Mouse (Mus musculus) neural tube, embryonic 13.5 days (tissue): Measurements from ENCODE around the gene Smarcd2. TPM values are rescaled to one million over a fixed set of nuclear protein-coding genes. Genes with fewer than 3 reads are reported as not detected.

Experiments used
- ATAC-seq: fragments of 200-750 bp; cut with Nextera tagmentation; 2 replicates; pipeline ENCODE4 v1.8.0; 2017; ENCODE audit warnings: low read depth, mild to moderate bottlenecking, moderate TSS enrichment, moderate library complexity
- H3K27ac ChIP-seq: fragments of 300-500 bp; sonication (generic); replicated peaks from 2 replicates; pipeline ENCODE4 v1.5.1; 2015; ENCODE audit warnings: moderate library complexity, mild to moderate bottlenecking, inconsistent platforms
- H3K27me3 ChIP-seq: fragments of 300-500 bp; sonication (generic); 2 replicates; pipeline ENCODE4 v1.6.1; 2015; ENCODE audit warnings: mild to moderate bottlenecking, inconsistent platforms
- H3K36me3 ChIP-seq: fragments of 300-500 bp; sonication (generic); 2 replicates; pipeline ENCODE4 v1.6.1; 2015; ENCODE audit warnings: mild to moderate bottlenecking, inconsistent platforms
- H3K4me1 ChIP-seq: fragments of 300-500 bp; sonication (generic); replicated peaks from 2 replicates; pipeline ENCODE4 v1.6.1; 2015; ENCODE audit warnings: inconsistent platforms
- H3K4me2 ChIP-seq: fragments of 300-500 bp; sonication (generic); 2 replicates; pipeline ENCODE4 v1.6.1; 2015; ENCODE audit warnings: inconsistent platforms, mild to moderate bottlenecking, moderate library complexity
- H3K4me3 ChIP-seq: fragments of 300-500 bp; sonication (generic); 2 replicates; pipeline ENCODE4 v1.5.1; 2015; ENCODE audit warnings: mild to moderate bottlenecking, inconsistent platforms
- H3K9ac ChIP-seq: fragments of 300-500 bp; sonication (generic); 2 replicates; pipeline ENCODE4 v1.6.1; 2015; ENCODE audit warnings: moderate library complexity, mild to moderate bottlenecking, inconsistent platforms
- H3K9me3 ChIP-seq: fragments of 300-500 bp; sonication (generic); 2 replicates; pipeline ENCODE4 v1.6.1; 2016; ENCODE audit warnings: inconsistent platforms
- WGBS: fragments of 180-500 bp; shearing (Covaris S2); methylation state at CpG from one replicate; pipeline ENCODE4 v1.1.7; 2015; 5-methylcytosine and 5-hydroxymethylcytosine counted together
- polyA plus RNA-seq: library from polyadenylated mRNA; unstranded; fragments of >200 nt; fragmentation: Nextera tagmentation; extraction: Ambion mirVana; gene quantifications from 2 replicates; pipeline ENCODE4 v1.2.1, GENCODE M21; 2015

The Smarcd2 gene
- polyA plus RNA-seq, 1 experiment from 2014 or later, result 21.8 TPM

DNA sequence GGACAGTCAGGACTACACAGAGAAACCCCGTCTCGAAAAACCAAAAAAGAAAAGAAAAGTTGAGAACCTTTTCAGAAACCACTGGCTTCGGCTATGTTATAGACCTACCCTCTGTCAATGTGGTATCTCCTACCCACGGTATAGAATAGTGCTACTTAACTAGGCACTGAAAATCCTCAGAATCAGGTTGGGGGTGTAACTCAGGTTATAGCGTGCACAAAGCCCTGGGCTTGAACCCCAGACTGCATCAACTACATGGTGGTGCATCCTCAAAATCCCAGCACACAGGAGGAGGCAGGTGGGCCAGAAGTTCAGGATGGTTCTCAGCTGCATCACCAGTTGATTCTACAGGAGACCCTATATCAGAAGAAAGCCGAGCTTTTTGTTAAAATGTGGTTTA lies 1.0 kb upstream of the Smarcd2 start:
- Histone ChIP-seq H3K4me2 (peak overlapping the region; percentile 63; the same call in 1 of the 2 replicates), H3K9ac (no peak overlapping the region), H3K36me3 (no peaks in the 10 kb centered on the region), H3K9me3 (no peaks in the 10 kb centered on the region), H3K4me3 (no peak overlapping the region), H3K27me3 (0 out of 2 replicates have a peak, but pooled peaks cover 5% of the 10 kb centered on the region), H3K4me1 (peaks cover 41% of the 10 kb centered on the region), H3K27ac (no peak overlapping the region)
- ATAC-seq, result no peak
- WGBS, result 97% methylated on average over 6 of the region's 6 CpGs

- peaks cover 46% of the 10 kb centered on the region for H3K4me1 ChIP-seq
- H3K27me3 ChIP-seq, result 0 out of 2 replicates have a peak, but pooled peaks cover 5% of the 10 kb centered on the region
- H3K9ac ChIP-seq, result peak overlapping the region; percentile 73
- 14% methylated on average over 16 of the region's 16 CpGs for WGBS
- H3K9me3 ChIP-seq, result no peaks in the 10 kb centered on the region
- peak overlapping the region; percentile 77 for H3K27ac ChIP-seq
- H3K4me3 ChIP-seq, result peak overlapping the region; percentile 78
- peak; percentile 20 for ATAC-seq
- H3K36me3 ChIP-seq, result no peaks in the 10 kb centered on the region
- peak overlapping the region; percentile 63 for H3K4me2 ChIP-seq
Measured at GRCm38 (mm10) chr11:106273311-106273684, 526 bp upstream of the Smarcd2 start.

DNA sequence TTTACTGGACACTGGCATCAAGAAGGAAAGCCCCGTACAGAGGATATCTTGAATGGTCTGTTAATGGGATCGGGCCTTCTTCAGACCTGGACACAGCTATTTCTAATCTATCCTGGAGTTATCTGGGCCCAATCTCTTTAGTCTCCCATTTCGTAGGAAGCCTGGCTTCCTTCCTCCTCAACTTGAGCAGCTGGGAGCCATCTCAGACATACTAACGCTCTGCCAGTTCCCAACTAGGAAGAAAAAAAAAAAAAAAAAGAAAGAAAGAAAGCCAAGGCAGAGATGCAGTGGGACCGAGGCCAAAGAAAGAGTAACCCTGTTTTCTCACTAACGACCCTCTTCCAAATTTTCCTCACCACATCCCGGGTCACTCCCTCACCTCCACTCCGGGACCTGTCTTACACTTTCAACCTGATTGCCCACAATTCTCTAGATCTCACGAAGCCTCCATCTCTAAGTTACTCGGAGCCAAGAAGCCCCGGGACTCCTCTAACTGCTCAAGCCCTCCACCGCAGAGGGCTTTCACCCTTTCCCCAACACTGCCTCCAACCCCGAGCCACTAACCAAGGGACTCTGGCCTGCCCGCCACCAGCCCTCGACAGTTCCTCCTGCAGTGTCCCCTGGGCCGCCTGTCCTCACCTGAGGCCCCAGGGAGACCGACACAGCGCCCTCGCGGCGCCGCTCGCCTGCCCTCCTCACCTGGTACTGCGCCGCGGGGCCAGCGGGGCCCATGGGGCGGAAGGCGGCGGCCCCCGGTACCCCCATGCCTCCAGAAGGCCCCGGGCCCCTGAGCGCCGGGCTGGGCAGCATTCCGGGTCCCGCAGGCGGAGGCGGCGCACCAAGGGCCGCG lies 753 bp downstream of the Smarcd2 start:
- H3K4me3 ChIP-seq, result peak overlapping the region; percentile 78
- H3K27me3 ChIP-seq, result no peaks in the 10 kb centered on the region
- H3K36me3 ChIP-seq, result peaks cover 4% of the 10 kb centered on the region
- ATAC-seq, result peak; percentile 37
- peaks cover 59% of the 10 kb centered on the region for H3K4me1 ChIP-seq
- peak overlapping the region; percentile 63 for H3K4me2 ChIP-seq
- peak overlapping the region; percentile 98 for H3K9ac ChIP-seq
- H3K27ac ChIP-seq, result peak overlapping the region; percentile 91
- 2% methylated on average over 41 of the region's 41 CpGs for WGBS
- no peaks in the 10 kb centered on the region for H3K9me3 ChIP-seq

- H3K4me1 ChIP-seq, result peaks cover 65% of the 10 kb centered on the region
- peaks cover 11% of the 10 kb centered on the region for H3K36me3 ChIP-seq
- H3K9me3 ChIP-seq, result no peaks in the 10 kb centered on the region
- peak overlapping the region; percentile 63 for H3K4me2 ChIP-seq
- no peak for ATAC-seq
- no peaks in the 10 kb centered on the region for H3K27me3 ChIP-seq
- peak overlapping the region; percentile 98 for H3K9ac ChIP-seq
- H3K4me3 ChIP-seq, result peak overlapping the region; percentile 78
- H3K27ac ChIP-seq, result peak overlapping the region; percentile 91
- WGBS, result 47% methylated on average over 5 of the region's 5 CpGs
Measured at GRCm38 (mm10) chr11:106271131-106271793, 1.5 kb downstream of the Smarcd2 start.

DNA sequence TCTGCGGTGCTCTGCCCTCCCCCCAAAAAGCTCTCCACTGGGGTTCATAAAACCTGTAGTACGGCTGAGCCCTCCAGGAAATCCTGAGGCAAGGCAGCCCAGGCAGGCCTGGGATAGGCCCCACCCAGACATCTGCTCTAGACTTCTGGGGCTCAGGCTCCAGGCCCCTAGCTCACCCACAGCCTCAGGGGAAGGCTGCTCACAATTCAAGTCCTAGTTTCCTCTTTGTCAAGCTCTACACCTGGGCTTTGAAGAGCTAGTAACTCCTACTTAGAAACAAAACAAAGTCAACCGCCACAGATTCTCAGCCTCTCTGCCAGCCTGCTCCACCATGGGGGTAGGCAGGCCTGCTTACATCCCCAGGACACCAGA lies 3.7 kb downstream of the Smarcd2 start:
- H3K4me3 ChIP-seq, result peak overlapping the region; percentile 16; the same call in 1 of the 2 replicates
- ATAC-seq, result no peak
- H3K36me3 ChIP-seq, result peaks cover 33% of the 10 kb centered on the region
- peak overlapping the region; percentile 65; the same call in 1 of the 2 replicates for H3K9ac ChIP-seq
- H3K27me3 ChIP-seq, result no peaks in the 10 kb centered on the region
- peaks cover 59% of the 10 kb centered on the region for H3K4me1 ChIP-seq
- 14% methylated on average over 3 of the region's 3 CpGs for whole genome bisulfite sequencing
- peak overlapping the region; percentile 90 for H3K27ac ChIP-seq
- H3K4me2 ChIP-seq, result peak overlapping the region; percentile 45
- H3K9me3 ChIP-seq, result no peaks in the 10 kb centered on the region

GRCm38 (mm10) chr11:106268326-106269059 lies 4.3 kb downstream of the Smarcd2 start:
- Histone ChIP-seq H3K4me1 (peaks cover 58% of the 10 kb centered on the region), H3K4me2 (peak overlapping the region; percentile 45), H3K9ac (peak overlapping the region; percentile 65)

GRCm38 (mm10) chr11:106267871-106268270 lies 4.9 kb downstream of the Smarcd2 start:
- Histone ChIP-seq H3K36me3 (peaks cover 45% of the 10 kb centered on the region), H3K9ac (peak overlapping the region; percentile 65), H3K4me2 (peak overlapping the region; percentile 45), H3K27ac (peak overlapping the region; percentile 90), H3K9me3 (no peaks in the 10 kb centered on the region), H3K4me1 (peaks cover 55% of the 10 kb centered on the region), H3K4me3 (peak overlapping the region; percentile 16; the same call in 1 of the 2 replicates), H3K27me3 (no peaks in the 10 kb centered on the region)
- ATAC-seq, result no peak
- WGBS, result 33% methylated on average over 5 of the region's 5 CpGs

More at GRCm38 (mm10) chr11:106268326-106269059, 4.3 kb downstream of the Smarcd2 start:
- 31% methylated on average over 8 of the region's 8 CpGs for WGBS
- Histone ChIP-seq H3K36me3 (peaks cover 39% of the 10 kb centered on the region), H3K27ac (peak overlapping the region; percentile 90), H3K9me3 (no peaks in the 10 kb centered on the region), H3K4me3 (peak overlapping the region; percentile 16), H3K27me3 (no peaks in the 10 kb centered on the region)
- ATAC-seq, result 0 out of 2 replicates have a peak, but pooled peaks have one; percentile 9

DNA sequence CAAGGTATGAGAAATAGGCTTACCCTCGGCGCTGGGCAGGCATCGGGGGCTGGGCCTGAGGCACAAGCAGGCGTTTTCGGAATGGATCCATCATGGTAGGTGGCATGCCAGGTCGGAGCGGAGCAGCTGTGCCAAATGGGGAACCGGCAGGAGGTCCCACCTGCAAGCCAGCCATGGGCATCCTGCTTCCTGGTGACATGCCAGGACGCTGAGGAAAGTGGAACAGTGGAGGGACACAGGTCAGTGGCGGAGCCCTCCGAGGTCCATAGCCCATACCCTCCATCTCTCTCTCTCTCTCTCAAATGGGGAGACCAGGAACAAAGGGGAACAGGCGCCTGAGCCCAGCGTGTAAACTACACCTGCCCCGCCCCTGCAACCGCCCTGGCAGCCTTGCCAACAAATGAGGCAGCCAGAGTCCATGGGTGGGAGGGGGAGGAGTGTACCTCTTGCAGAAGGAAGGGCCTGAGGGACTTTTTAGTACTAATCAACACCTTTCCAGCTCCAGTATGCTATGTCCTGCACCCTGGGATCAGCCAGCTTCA lies 5.4 kb downstream of the Smarcd2 start:
- Histone ChIP-seq H3K4me3 (no peak overlapping the region), H3K36me3 (peaks cover 50% of the 10 kb centered on the region), H3K4me1 (peaks cover 55% of the 10 kb centered on the region), H3K9me3 (no peaks in the 10 kb centered on the region), H3K27me3 (no peaks in the 10 kb centered on the region), H3K27ac (peak overlapping the region; percentile 90), H3K9ac (0 out of 2 replicates have a peak overlapping the region, but pooled peaks have one; percentile 38), H3K4me2 (peak overlapping the region; percentile 45)
- 56% methylated on average over 14 of the region's 15 CpGs for WGBS
- ATAC-seq, result no peak

DNA sequence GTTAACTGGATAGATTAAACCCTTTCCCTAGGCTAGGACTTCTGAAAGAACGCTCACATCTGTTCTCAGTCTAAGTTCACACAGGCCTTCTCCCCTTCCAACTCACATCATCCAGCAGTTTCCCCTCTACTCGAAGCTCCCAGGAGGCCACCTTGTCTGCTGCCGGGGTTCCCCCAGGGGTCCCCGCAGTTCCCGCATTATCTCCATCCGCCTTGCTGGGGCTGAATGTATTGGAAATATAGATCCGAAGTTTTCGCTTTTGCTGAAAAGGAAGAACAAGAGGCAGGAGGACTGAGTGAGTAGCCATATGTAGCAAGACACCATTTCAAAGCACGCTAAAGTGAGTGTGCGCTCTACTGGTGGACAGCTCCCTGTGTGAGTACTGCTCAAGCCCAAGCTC lies 6.3 kb downstream of the Smarcd2 start:
- H3K4me2 ChIP-seq, result 0 out of 2 replicates have a peak overlapping the region, but pooled peaks have one; percentile 45
- no peak overlapping the region for H3K9ac ChIP-seq
- ATAC-seq, result no peak
- H3K36me3 ChIP-seq, result peaks cover 60% of the 10 kb centered on the region
- H3K4me3 ChIP-seq, result no peak overlapping the region
- no peak overlapping the region for H3K27ac ChIP-seq
- 95% methylated on average over 10 of the region's 10 CpGs for WGBS
- no peaks in the 10 kb centered on the region for H3K9me3 ChIP-seq
- no peaks in the 10 kb centered on the region for H3K27me3 ChIP-seq
- H3K4me1 ChIP-seq, result peaks cover 49% of the 10 kb centered on the region

DNA sequence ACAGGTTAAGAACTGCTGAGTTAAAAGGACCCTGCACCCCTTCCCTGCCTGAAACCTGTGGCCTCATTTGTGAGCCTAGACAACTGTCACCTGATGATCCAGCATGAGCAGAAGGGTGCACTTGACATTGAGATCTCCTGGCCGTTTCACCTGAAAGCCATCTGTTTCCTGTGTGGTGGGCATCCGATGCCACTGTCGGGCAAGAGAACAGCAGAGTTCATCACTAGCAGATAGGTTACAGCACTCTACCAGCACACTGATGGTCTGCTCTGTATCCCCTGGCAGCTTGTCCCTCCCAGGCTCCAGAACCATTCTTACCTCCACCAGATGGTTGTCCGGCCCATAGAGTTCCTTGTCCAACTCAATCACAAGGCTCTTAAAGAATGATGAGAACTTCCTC lies 7.2 kb downstream of the Smarcd2 start:
- H3K4me1 ChIP-seq, result peaks cover 40% of the 10 kb centered on the region
- no peaks in the 10 kb centered on the region for H3K9me3 ChIP-seq
- WGBS, result 94% methylated on average over 4 of the region's 4 CpGs
- H3K4me2 ChIP-seq, result no peak overlapping the region
- H3K27me3 ChIP-seq, result no peaks in the 10 kb centered on the region
- ATAC-seq, result no peak
- no peak overlapping the region for H3K27ac ChIP-seq
- no peak overlapping the region for H3K4me3 ChIP-seq
- no peak overlapping the region for H3K9ac ChIP-seq
- H3K36me3 ChIP-seq, result peaks cover 68% of the 10 kb centered on the region

DNA sequence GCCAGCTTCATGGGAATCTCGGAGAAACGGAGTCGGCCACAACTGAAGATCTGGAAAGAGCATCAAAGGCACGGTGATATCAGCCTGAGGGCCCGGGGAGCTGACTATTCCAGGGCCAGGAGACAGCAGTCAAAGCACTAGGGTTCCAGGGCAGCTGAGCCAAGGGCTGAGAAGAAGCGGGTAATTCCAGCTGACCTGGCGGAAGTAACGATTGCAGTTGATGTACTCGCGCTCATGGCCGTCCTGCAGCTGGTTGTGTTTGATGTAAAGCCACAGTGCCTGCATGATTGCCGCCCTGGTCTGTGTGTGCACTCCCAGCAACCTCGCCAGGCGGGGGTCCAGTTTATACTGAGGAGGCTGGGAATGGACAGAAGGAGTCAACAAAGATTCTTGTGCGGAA lies 7.8 kb downstream of the Smarcd2 start:
- Histone ChIP-seq H3K27ac (no peak overlapping the region), H3K27me3 (no peaks in the 10 kb centered on the region), H3K9ac (no peak overlapping the region), H3K4me2 (no peak overlapping the region), H3K9me3 (no peaks in the 10 kb centered on the region), H3K4me1 (peaks cover 34% of the 10 kb centered on the region), H3K36me3 (peaks cover 70% of the 10 kb centered on the region), H3K4me3 (no peak overlapping the region)
- WGBS, result 93% methylated on average over 15 of the region's 15 CpGs
- no peak for ATAC-seq
